Mouse (Mus musculus) lung, postnatal 14 days (tissue): ENCODE measurements at regions not wholly inside any gene's neighbourhood (a gene's known extent, or its start where the extent isn't known, plus 50 kb on each side); places are given as distances from the start of the nearest gene placed in this dataset.
A peak's percentile ranks its signal among the peaks of the same experiment; 100 is the strongest.

ENCODE experiments used
- DNase-seq: peaks from one replicate; pipeline ENCODE4 v3.0.0; 2021

DNA sequence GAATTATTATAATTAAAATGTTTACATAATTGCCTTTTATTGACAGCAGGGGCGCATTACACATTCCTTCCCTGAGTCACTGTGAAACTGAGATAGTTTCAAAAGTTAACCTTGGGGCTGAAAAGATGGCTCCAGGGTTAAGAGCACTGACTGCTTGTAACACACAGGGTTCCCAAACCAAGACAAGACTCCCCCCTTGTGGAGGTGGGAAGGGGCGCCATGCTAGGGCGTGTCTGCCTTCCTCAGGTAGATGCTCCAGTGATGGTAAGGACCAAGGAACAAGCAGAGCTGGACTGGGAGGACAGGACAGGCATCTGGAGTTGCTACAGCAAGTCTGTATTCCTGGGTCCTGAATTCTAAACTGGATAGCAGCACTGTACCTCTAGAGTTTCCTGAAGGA, 351.9 kb downstream of the Tbc1d22a start:
- no peak for DNase-seq

DNA sequence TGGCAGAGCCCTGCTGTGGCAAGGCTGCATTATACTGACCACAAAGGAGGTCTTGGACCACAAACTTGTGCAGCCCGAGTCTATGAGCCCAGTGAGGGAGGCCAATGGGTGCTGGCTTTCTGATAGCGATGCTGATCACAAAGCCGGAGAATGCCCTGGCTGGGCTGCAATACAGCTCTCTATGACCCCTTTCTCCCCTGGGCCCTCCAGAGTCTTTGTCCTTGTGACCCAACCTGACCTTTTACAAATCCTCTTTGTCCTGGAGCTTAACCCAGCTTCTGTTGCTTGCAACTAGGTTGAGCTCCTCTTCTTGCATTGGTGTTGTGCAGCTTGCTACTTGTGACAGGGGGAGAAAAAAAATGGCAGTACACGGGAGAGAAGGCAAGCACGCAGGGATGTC, 360.1 kb downstream of the Tbc1d22a start:
- no peak for DNase-seq

DNA sequence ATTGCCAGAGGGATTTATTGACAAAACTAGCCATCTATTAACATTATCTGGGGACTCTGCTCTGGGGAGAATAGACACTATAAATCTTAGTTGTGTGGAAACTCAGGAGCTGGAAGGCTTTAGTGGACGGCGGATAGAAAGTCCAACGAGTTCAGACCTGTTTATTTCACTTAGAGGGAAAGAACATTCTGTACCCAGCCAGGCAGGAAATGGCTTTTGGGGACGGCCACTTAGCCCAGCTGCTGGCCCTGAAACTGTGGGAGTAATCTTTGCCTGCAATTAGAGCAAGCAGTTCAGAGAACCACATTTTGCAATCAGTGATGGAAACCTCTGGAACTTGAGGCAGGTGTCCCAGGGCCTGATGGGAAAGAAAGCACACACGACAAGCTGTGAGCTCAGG, 362.4 kb downstream of the Tbc1d22a start:
- peak; percentile 31 for DNase-seq

DNA sequence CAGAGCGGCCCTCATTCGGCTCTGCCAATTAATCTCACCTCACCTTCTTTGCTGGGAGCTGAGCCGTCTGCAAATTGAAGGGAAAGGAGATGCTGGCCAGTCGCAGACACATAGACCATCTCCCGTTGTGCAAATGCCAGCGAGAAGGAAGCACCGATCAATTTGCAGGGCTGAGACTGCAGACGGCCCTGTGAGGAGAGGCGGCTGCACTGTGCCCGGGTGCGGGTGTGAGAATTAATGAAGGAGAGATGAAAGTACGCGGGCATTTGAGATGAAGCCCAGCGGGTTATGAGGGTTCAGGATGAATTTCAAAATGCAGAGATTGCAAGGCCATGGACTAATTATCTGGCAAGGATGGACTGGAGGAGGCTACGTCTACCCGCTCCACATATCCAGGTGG, 364.4 kb downstream of the Tbc1d22a start:
- no peak for DNase-seq

DNA sequence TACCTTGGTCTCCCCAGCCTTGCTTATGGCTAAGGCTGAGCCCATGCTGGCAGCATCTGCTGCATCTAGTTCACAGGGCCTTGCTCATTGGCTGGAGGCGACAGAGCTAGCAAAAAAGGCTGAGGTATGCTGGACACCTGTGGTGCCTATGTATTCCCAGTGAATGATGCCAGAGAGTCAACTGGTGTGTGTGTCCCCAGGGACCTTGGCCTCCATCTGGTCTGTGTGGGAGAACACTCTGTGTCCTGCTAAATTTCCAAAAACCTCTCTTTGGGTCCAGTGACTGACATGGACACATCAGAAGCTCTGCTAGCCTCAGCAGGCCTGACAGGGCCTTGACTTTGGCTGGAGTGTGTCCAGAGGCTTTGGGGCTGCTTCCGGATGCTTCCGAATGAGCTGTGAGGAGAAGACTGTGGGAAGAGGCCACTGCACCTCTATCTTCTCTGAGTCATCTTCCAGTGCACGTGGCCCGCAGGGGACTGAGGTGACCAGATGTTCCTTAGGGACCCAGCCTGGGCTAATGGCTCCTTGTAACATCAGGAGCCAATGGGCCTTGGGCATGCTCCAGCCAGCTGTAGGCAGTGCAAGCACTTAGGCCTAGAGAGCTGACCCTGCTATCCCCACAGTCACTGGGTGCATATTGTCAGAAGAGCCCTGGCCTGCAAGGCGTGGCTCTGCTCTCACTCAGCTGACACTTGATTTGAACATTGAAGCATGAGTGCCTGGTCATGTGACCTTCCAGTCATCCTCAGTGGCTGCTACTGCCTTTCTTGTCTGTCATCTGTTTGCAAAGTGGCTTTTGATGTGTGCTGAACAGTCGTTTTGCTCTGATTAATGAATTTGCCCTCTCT, 368.2 kb downstream of the Tbc1d22a start:
- DNase-seq: peak; percentile 18

DNA sequence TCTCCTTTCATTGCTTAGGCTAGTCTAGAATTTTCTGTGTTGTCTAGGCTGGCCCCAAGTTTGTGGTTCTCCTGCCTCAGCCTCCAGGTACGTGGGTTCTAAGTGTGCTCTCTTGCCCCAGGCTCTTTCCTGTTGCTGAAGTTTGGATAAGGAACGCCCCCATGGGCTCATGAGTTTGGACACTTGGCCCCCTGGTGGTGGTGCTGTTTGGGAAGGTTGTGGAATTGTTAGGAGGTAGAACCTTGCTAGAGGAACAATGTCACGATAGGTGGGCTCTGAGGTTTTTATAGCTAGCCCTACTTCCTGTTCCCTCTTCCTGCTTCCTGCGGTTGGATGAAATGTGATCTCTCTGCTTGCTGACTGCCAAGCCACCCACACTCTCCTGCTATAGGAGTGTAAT, 371.5 kb downstream of the Tbc1d22a start:
- no peak for DNase-seq

DNA sequence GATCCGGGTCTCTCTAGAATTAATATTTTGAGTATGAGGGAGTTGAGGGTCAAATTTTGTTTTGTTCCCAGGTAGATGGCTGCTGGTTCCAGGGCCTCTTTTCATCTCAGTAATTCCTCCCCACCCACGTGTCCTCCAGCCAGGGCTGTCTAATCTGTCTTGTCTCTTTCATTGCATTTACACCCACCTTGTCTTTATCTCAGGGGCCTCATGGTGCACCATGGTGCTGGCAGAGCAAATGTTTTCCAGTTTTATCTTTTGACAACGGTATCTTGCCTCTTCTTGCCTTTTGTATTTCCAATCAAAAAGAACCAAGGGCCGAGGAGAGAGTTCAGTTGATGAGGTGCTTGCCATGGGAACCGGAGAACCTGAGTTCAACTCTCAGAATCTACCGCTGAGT, 372.9 kb downstream of the Tbc1d22a start:
- no peak for DNase-seq

DNA sequence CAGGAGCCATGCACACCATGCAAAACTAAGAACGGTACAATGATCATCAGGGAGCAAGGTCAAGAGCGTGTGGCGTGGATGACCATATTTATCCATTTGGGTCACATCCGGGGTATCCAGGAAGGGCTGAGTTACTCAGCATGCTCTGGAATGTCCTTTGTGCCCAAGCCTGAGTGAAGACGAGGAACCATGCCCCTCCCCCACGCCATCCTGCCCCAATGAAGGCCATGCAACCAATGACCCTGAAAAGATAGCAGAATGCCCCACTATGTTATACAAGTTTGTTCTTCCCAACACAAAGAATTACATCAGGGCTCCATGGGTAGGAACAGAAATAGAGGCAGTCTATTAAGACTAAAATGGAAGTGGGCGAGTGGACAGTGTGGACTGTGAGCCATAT, 375.8 kb downstream of the Tbc1d22a start:
- DNase-seq: no peak

DNA sequence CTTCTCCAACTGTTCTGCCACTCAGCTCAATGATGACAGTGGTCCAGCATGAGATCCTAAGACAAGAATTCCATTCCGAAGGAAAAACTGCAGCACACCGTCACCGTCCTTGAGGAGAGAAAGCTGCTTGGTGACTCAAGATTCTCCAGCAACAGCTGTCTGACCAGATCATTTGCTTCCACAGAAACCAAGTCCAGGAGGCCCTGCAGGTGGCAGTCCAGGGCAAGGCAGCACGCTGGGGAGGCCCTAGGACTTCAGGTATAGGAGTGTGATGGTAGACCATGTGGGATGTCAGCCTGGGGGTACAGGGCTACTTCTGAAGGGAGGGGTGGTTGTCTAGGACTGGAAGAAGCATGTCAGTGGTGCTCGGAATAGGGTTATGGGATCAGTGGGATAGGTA, 376.6 kb downstream of the Tbc1d22a start:
- DNase-seq: no peak

DNA sequence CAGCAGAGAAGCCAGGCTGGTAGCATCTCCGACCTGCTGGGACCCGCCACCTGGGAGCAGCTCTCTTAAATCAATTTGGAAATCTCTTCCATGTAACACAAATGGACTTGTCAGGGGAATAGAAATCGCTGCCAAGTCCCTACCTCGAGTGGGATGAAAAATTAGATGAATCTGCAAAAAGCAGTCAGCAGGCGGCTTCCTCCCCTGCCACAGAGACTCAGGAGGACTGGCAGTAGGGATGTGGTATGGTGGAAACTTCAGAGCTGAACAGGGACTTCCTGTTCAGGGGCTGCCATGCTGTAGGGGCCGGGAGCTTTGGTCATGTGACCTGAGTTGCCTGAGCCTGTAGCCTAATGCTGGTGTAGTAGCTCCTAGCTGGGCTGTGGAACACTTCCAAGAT, 379.1 kb downstream of the Tbc1d22a start:
- DNase-seq: no peak

DNA sequence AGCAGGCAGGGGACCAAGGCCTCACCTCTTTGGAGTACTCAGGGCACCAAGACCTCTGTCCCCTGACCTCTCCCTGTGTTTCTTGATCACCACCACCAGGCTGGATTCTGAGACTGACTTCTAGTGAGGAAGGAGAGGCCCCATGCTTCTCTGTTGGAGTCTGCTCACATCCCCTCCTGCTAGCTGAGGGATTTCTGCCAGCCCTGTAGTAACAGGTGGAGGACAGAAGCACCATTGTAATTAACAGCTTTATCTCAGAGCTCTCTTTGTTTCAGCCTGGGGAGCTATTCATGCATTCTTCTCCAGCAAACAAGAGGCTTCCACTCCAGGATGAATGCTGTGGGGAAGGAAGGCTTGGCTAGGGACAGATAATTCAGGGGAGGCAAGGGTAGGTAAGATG, 392.2 kb downstream of the Tbc1d22a start:
- no peak for DNase-seq

DNA sequence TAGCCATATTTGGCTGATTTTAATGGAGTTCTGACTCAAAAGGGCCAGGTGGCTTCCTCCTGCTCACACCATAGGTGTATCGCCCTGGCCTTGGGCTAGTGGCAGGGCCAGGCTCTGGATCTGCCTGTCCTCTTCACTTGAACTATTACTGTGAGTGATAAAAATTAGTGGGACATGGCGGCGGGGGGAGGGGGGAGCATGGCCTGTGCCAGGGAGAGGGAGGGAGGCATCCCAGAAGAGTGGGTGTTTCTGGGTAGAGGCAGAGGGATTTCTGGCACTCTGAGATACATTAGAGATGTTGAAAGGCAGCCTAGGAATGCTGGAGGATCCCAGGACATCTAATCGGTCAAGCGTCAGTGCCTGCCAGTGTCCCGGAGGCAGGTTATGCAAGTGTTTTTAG, 395.4 kb downstream of the Tbc1d22a start:
- DNase-seq: no peak

DNA sequence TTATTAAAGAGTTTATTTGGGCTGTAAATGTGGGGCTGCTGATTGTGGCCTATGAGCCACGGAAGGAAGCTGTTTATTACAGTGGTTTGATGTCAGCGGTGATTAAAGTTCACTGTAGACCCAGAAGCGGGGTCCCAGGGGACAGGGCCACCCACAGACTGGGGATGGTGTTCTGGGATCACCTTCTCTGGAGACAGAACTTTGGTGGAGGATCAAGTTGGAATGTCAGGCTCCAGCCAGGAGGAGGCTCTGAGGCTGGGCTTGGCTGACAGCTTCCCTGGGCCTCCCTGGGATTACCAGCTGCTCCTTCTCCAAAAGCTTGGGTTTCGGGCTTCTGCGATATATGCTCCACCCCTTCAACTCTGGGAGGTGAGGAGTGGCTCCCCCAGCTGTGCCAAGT, 417.1 kb downstream of the Tbc1d22a start:
- DNase-seq: no peak

DNA sequence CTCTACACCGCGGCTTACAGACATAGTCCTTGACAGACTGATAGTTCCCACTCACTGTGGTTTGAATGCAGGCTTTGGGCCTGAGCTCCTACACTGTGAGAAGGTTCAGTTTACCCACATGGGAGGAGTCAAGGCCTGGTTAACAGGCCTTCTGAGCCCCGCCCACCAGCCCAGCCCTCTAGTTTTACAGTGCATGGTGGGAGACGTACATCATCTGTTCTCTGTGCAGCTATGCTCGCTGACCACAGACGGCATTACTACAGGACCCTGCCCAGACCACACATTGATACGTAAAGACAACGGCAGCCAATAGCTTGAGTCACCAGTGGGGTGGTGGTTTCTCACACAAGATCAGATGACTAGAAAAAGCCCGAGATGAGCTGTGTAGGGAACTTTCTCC, 431.0 kb downstream of the Tbc1d22a start:
- no peak for DNase-seq

DNA sequence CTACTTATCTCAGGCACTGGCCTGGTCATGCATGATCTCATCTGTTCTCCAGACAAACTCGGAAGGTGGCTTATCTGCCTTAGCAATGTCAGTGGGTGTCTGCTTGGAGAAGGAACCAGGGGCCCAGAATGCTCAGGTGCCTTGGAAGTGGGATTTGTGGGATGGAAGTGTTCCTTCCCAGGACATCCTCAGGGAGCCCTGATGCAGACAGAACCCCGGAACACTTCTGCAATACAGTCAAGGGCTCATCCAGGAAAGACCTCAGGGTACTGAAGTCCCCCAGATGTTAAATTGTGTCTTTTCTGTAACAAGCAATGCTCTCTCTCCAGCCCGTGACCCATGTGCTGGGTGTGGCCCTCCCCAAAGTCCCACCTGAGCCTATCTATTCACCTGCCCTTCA, 433.9 kb downstream of the Tbc1d22a start:
- DNase-seq: no peak

DNA sequence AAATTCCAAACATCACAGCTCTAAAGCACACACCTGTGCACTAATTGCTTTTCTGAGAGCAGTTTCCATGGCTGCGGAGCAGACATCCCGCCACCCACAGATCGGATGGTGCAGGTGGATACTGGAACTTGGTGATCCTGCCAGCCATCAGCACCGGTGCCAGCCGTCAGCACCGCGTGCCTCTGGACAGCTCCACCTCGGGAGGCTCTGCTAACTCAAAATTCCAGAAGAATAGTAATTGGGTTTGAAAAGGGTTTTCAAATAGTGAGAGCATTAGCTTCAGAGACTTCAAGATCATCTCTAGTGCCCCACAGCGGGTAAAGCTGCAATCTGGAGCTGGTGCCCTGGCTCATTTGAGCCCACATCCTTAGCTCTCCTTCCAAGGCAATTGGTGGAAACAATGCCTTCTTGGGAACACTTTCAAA, 458.8 kb downstream of the Tbc1d22a start:
- DNase-seq: no peak

DNA sequence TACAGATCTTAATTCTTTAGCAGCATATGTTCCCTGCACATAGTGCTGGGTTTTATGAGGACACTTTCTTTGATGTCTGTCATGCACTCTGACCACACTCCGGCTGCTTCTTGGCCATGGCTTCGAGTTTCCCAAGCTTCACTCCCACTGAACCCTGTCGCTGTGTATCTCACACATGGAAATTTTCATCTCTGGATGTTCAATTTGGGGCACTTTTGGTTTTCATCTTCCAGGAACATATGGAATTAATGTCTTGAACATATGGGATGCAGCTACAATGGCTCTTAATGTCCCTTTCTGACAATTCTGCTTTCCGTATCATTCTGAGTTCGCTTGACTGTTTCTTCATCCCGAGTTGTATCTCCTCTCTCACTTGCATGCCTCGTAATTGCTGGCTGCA, 462.8 kb downstream of the Tbc1d22a start:
- no peak for DNase-seq

DNA sequence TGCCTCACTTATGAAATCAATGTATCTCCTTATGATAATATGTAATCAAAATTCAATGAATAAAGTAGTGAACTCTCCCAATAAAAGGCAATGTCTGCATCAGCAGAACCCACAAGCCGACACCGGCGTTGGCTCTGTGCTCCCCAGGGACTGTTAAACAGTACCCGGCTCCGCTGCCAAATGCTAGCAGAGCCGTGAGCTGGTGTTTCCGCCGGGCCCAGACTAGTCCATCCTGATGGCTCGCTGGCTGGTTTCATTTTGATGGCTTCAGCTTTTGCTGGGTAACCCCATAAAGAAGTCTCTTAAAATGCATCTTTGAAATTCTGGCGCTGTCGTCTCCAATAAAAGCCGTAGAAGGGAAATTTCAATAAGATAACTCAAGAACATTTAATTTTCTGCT, 468.8 kb downstream of the Tbc1d22a start:
- DNase-seq: no peak

DNA sequence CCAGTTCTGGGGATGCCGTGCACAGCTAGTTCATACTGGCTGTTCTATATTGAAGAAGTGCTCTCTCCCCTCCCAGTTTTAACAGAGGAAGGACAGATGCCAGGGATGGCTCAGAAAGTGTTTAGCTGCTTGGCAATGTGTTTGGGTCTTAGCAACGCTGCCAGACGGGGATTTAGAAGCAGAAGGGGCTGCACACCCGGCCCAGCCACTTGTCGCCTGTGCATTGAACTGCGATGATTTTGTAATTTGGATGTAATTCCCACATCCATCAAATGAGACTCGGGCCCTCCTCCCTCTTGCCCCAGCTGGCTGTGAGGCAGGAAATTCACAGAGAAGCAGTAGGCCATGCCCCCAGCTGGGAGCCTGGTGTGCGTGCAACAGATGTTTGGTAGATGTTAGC, 475.4 kb downstream of the Tbc1d22a start:
- DNase-seq: no peak

DNA sequence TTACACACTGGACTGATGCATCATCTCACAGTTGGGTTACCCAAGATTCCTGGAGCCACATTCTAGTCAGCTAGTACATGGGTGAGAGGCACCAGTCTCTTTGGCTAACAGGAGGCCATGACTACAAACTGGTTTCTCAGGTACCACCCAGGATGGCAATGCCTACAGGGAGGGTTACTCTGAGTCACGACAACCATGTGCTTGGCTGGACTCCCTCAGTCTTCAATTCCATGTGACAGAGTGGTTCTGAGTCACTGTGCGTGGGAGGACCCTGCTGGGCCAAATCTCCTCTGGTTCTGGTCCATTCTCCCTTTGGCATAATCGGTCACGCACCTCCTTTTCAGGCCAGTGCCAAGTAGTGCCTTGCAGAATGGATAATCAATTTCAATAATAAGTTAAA, 482.5 kb downstream of the Tbc1d22a start:
- DNase-seq: no peak

DNA sequence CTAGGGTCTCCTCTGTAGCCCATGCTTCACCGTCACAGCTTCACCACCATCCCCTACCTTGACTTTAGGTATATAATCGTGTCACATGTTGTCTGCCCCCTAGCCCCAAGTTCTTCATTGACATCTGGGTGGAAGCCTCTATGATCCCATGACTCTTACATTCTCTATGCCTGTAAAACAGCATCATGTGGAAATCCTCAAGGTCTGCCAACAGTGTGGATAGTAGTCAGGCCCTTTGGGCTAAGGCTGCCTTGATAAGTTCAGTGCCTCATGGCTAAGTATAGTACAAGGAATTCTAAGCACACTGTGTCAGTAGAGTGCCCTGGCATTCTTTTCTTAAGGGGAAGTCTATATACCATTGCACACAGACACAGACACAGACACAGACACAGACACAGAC, 496.2 kb downstream of the Tbc1d22a start:
- DNase-seq: no peak

DNA sequence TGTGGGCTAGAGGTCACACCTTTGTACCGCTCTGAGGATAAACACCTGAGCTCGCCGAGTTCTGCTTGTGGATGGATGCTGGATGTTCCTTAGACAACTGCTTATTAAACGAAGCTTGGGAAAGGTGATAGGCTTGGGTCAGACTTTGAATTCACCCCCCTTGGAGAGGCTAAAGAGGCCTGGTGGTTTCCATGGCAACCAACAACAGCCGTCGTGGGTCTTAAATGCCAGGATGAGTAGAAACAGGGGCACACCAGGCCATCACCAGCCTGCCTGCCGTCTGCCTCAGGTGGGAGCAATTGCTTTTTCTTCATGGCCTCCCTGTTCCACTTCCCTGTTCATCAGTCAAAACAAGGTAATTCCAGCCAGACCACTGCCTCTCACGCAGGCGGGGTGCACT, 504.1 kb downstream of the Tbc1d22a start:
- no peak for DNase-seq

DNA sequence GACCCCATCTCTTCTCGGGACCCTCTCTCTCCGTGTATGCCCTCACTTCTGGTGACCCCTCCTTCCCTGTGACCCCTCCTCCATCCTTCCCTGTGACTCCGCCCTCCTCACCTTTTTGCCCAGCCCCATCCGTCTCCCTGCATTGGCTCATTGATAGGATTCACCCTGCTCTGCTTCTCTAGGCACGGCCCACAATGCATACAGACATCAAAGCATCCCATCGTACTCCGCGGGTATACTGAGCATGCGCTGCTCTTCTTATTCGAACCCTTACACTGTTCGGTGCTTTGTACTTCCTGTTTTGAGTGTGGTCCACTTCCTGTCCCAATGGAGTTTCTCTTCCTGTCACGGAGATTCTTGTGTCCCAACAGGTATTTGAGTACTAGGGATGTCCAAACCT, 504.8 kb downstream of the Tbc1d22a start:
- no peak for DNase-seq

DNA sequence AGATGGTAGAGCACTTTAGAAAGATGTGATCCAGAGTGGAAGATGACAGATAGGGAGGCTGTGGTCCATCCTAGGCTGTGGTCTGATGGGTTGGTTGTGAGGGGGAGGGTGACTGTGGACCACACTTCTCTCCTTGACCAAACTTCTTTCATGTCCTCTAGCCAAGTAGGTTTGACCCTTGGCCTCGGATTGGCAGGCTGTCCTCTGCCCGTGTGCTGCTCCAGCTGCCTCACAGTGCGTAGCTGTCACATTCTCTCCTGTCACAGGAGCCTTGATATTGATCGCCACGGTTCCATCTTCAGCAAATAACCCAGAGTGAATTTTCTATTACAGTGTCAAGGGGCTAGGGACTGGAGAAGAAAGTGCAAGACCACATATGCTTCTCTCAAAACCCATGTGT, 506.9 kb downstream of the Tbc1d22a start:
- DNase-seq: no peak

DNA sequence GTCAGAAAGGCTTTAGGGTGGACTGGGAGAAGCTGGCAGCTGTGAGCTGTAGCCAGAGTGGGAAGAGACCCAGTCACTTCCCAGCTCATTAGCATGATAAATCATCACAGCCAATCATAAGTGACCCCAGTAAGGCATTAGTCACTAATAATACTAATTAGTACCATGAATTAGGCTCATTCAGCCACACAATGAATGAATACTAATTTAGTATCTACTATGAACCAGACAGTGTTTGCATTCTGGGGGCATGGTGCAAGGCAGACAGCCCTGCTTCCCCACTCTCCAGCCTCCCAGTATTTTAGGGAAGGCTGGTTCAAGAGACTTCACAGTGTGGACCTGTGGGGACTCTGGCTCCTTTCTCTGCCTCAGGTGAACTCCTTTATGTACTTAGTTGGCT, 523.7 kb downstream of the Tbc1d22a start:
- DNase-seq: no peak
